Mouse (Mus musculus) limb, embryonic 14.5 days (tissue): ENCODE data around the gene Vps26a. TPM values are rescaled to one million over a fixed set of nuclear protein-coding genes. Genes with fewer than 3 reads are reported as not detected.

Experiments used
- ATAC-seq: fragments of 200-750 bp; cut with Nextera tagmentation; 2 replicates; pipeline ENCODE4 v1.8.0; 2017; ENCODE audit warnings: low read depth, moderate number of reproducible peaks, moderate TSS enrichment; ENCODE audit not compliant: low FRiP score
- DNase-seq: peaks from one replicate; pipeline ENCODE4 v3.0.0-alpha.2; 2015; ENCODE audit warnings: low spot score
- H3K27ac ChIP-seq: fragments of 300-500 bp; sonication (generic); replicated peaks from 2 replicates; pipeline ENCODE4 v1.5.1; 2014; ENCODE audit warnings: low read depth, mild to moderate bottlenecking, low read length, moderate library complexity, mixed read lengths
- H3K27me3 ChIP-seq: fragments of 300-500 bp; sonication (generic); 2 replicates; pipeline ENCODE4 v1.6.1; 2014; ENCODE audit warnings: low read length, mixed read lengths; ENCODE audit not compliant: control insufficient read depth, insufficient read depth
- H3K36me3 ChIP-seq: fragments of 300-500 bp; sonication (generic); 2 replicates; pipeline ENCODE4 v1.6.1; 2014; ENCODE audit warnings: mild to moderate bottlenecking, low read length, moderate library complexity, mixed read lengths; ENCODE audit not compliant: control insufficient read depth, insufficient read depth
- H3K4me1 ChIP-seq: fragments of 300-500 bp; sonication (generic); 2 replicates; pipeline ENCODE4 v1.6.1; 2014; ENCODE audit warnings: antibody characterized with exemption, low read length, mixed read lengths; ENCODE audit not compliant: control insufficient read depth, insufficient read depth
- H3K4me2 ChIP-seq: fragments of 300-500 bp; sonication (generic); replicated peaks from 2 replicates; pipeline ENCODE4 v1.6.1; 2014; ENCODE audit warnings: low read depth, mild to moderate bottlenecking, low read length, moderate library complexity; ENCODE audit not compliant: severe bottlenecking
- H3K4me3 ChIP-seq: fragments of 300-500 bp; sonication (generic); replicated peaks from 2 replicates; pipeline ENCODE4 v1.5.1; 2014; ENCODE audit warnings: low read length
- H3K9ac ChIP-seq: fragments of 300-500 bp; sonication (generic); 2 replicates; pipeline ENCODE4 v1.6.1; 2014; ENCODE audit warnings: mild to moderate bottlenecking, low read depth, low read length, moderate library complexity; ENCODE audit not compliant: severe bottlenecking
- H3K9me3 ChIP-seq: fragments of 300-500 bp; sonication (generic); 2 replicates; pipeline ENCODE4 v1.6.1; 2016; ENCODE audit warnings: low read length; ENCODE audit not compliant: control insufficient read depth
- POLR2A ChIP-seq: fragments of 200-500 bp; IDR thresholded peaks from 2 replicates; pipeline ENCODE4 v1.8.0; 2012; ENCODE audit warnings: inconsistent platforms, mild to moderate bottlenecking, moderate library complexity, borderline replicate concordance; ENCODE audit not compliant: insufficient read depth, insufficient read length; ENCODE audit errors: extremely low read depth
- WGBS: fragments of 180-500 bp; shearing (Covaris S2); extraction: QIAGEN DNeasy Blood & Tissue Kit; methylation state at CpG from one replicate; pipeline ENCODE4 v1.1.7; 2014; 5-methylcytosine and 5-hydroxymethylcytosine counted together
- polyA plus RNA-seq, 2 experiments: library from polyadenylated mRNA; depleted of rRNA in 1 of 2; stranded (reverse) in 1 of 2; unstranded in 1 of 2; fragments of >200 nt; fragmentation: Nextera tagmentation in 1 of 2; extraction: Ambion mirVana in 1 of 2; gene quantifications; 2 replicates each; pipeline versions ENCODE4 v1.2.1 to v1.2.3; 2012 to 2014

Vps26a gene
- polyA plus RNA-seq, 2 experiments = 29.2 to 67.1 TPM

DNA sequence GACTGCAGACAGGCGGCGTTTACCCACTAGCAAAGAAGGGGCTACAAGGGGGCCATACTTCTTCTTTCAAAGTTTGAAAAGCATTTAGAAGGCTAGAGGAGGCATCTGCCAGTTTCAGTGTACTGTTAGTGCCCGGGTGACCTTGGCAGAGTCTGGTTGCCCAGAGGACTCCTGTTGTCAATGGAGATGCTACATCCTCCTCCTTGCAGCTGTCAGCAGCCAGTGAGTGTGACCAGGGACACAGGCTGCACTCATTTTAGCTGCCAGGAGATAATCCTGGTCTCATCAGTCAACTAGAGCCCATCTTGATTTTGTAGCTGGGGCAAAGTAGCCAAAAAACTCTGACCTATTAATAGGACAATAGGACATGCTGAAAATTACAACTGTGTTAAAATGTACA, 65.5 kb downstream of the Vps26a start:
- H3K36me3 ChIP-seq = no peaks in the 10 kb centered on the region
- no peaks in the 10 kb centered on the region for H3K27me3 ChIP-seq
- DNase-seq (no peak), ATAC-seq (no peak)
- H3K9me3 ChIP-seq = no peaks in the 10 kb centered on the region
- H3K27ac ChIP-seq = no peak overlapping the region
- WGBS = 86% methylated on average over 3 of the region's 3 CpGs
- H3K4me3 ChIP-seq = no peak overlapping the region
- H3K9ac ChIP-seq = no peak overlapping the region
- H3K4me1 ChIP-seq = peaks cover 10% of the 10 kb centered on the region
- TF ChIP-seq POLR2A = no peak
- H3K4me2 ChIP-seq = no peak overlapping the region

DNA sequence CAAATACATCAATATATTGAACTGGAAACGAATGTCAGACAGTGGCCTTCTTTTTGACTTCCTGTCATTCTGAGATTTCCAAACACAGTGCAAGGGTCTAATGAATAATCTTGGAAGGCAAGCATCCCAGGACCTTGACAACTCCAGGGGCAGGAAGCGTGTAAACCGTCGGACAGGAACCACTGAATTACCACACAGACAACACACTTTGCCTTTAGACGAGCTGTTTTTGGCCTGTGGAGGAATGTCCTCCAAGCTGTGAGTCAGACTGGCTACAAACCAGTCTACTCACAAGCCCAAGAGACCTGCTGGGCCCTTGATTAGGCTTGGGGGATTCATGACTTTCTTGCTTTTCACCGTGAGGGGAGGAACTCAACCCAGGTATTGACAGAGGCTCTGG, 66.2 kb downstream of the Vps26a start:
- Histone ChIP-seq H3K27ac (no peak overlapping the region), H3K27me3 (no peaks in the 10 kb centered on the region), H3K4me2 (no peak overlapping the region), H3K4me1 (peaks cover 3% of the 10 kb centered on the region), H3K9me3 (no peaks in the 10 kb centered on the region), H3K9ac (no peak overlapping the region), H3K36me3 (no peaks in the 10 kb centered on the region), H3K4me3 (no peak overlapping the region)
- TF ChIP-seq POLR2A = no peak
- ATAC-seq (no peak), DNase-seq (no peak)
- 71% methylated on average over 6 of the region's 6 CpGs for WGBS

DNA sequence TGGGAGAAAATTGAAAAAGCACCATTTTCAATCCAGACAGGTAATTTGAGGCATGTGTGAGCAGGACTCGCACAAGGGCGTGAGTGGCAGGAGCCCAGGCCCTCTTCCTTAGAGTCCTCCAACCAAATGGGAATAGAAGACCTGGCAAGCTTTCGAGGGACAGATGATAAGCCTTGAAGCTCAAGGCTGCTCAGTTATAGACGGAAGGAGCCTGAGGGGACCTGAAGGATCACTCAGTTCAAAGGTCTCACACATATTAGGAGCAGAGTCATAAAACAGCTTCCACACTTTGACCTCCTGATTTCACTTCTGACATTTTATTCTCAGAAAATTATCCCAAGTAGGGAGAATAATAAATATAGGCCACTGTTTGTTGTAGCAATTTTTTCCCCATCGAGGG, 67.2 kb downstream of the Vps26a start:
- H3K27me3 ChIP-seq = no peaks in the 10 kb centered on the region
- no peak overlapping the region for H3K9ac ChIP-seq
- H3K9me3 ChIP-seq = no peaks in the 10 kb centered on the region
- ATAC-seq (no peak), DNase-seq (no peak)
- TF ChIP-seq POLR2A = no peak
- 73% methylated on average over 5 of the region's 5 CpGs for WGBS
- H3K36me3 ChIP-seq = no peaks in the 10 kb centered on the region
- H3K27ac ChIP-seq = no peak overlapping the region
- H3K4me1 ChIP-seq = no peaks in the 10 kb centered on the region
- no peak overlapping the region for H3K4me2 ChIP-seq
- H3K4me3 ChIP-seq = no peak overlapping the region

DNA sequence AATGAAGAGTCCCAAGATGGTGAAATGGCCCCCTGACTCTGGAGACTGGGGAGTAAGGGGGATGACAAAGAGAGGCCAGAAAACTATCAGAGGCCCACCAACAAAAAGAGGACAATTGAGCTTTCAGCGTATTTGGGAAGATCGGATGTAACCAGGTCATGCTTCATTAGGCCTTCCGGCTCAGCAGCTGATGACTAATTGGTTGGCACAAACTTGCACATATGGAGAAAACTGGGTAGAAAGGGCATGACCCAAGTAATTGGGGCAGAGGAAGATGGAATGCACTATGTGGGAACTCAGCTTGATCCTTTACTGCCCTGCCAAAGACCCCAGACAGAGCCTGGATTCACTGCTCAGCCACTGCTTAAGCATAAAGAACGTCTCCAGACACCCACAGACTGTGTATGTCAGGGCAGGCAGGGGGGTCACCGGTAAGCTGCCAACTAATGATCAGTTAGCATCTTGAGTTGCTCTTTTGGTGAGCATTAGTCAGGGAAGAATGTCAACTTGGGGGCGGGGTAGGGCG, 67.7 kb downstream of the Vps26a start:
- Histone ChIP-seq H3K9ac (no peak overlapping the region), H3K36me3 (no peaks in the 10 kb centered on the region), H3K4me2 (no peak overlapping the region), H3K9me3 (no peaks in the 10 kb centered on the region), H3K4me3 (no peak overlapping the region), H3K27me3 (no peaks in the 10 kb centered on the region), H3K4me1 (no peaks in the 10 kb centered on the region), H3K27ac (no peak overlapping the region)
- WGBS = 73% methylated on average over 7 of the region's 7 CpGs
- no peak for ATAC-seq
- DNase-seq = no peak
- TF ChIP-seq POLR2A = no peak

DNA sequence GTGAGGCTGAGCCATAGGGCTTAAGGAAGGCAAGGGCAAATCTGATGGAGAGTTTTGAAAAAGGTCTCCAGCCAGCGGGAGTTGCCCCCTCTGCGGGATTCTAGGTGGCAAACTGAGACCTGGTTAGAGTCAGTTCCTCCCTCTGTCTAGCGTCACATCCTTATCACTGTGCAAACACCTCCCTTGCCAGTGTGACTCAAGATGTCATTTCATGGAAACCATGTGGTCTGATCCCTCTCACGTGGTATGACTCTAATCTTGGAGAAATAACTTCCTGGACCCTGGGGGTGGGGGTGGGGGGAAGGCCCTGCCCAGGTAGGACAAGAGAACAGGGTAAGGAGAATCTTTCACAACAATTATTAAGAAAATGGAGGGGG, 73.0 kb downstream of the Vps26a start:
- H3K27me3 ChIP-seq = no peaks in the 10 kb centered on the region
- no peak overlapping the region for H3K4me2 ChIP-seq
- H3K27ac ChIP-seq = no peak overlapping the region
- no peaks in the 10 kb centered on the region for H3K36me3 ChIP-seq
- 0 out of 2 replicates have a peak, but pooled peaks cover 4% of the 10 kb centered on the region for H3K4me1 ChIP-seq
- TF ChIP-seq POLR2A = no peak
- H3K4me3 ChIP-seq = no peak overlapping the region
- ATAC-seq (no peak), DNase-seq (no peak)
- H3K9me3 ChIP-seq = no peaks in the 10 kb centered on the region
- 33% methylated on average over 4 of the region's 4 CpGs for WGBS
- no peak overlapping the region for H3K9ac ChIP-seq
